Mouse (Mus musculus) embryo, embryonic 11 days (tissue): ENCODE results near the gene Pogz.

Experiments
- DNase-seq: peaks from one replicate; pipeline ENCODE4 v3.0.0-alpha.2; 2015

The Pogz gene

GRCm38 (mm10) chr3:94837183-94837890 is at the start of gene Pogz:
Gene Pogz, plus strand, starts transcription at chr3:94837567.
- DNase-seq, result peak; percentile 98

- no peak for DNase-seq
Observed at GRCm38 (mm10) chr3:94789071-94789470, 48.3 kb upstream of the Pogz start.

GRCm38 (mm10) chr3:94789516-94789915 is 47.9 kb upstream of the Pogz start:
- DNase-seq, result no peak

GRCm38 (mm10) chr3:94792258-94792657 is 45.1 kb upstream of the Pogz start:
- no peak for DNase-seq

- no peak for DNase-seq
Observed at GRCm38 (mm10) chr3:94793672-94794071, 43.7 kb upstream of the Pogz start.

- DNase-seq, result no peak
Observed at GRCm38 (mm10) chr3:94794359-94794758, 43.0 kb upstream of the Pogz start.

GRCm38 (mm10) chr3:94795596-94796140 is 41.7 kb upstream of the Pogz start:
- DNase-seq, result no peak

GRCm38 (mm10) chr3:94796181-94796580 is 41.2 kb upstream of the Pogz start:
- DNase-seq, result no peak

GRCm38 (mm10) chr3:94804146-94804545 is 33.2 kb upstream of the Pogz start:
- DNase-seq, result peak; percentile 52

GRCm38 (mm10) chr3:94804976-94805375 is 32.4 kb upstream of the Pogz start:
- no peak for DNase-seq

GRCm38 (mm10) chr3:94808296-94808695 is 29.1 kb upstream of the Pogz start:
- no peak for DNase-seq

- peak; percentile 50 for DNase-seq
Observed at GRCm38 (mm10) chr3:94811628-94812027, 25.7 kb upstream of the Pogz start.

- DNase-seq, result no peak
Observed at GRCm38 (mm10) chr3:94813651-94814050, 23.7 kb upstream of the Pogz start.

- DNase-seq, result no peak
Observed at GRCm38 (mm10) chr3:94814063-94814462, 23.3 kb upstream of the Pogz start.

- DNase-seq, result no peak
Observed at GRCm38 (mm10) chr3:94814663-94815062, 22.7 kb upstream of the Pogz start.

GRCm38 (mm10) chr3:94815603-94816002 is 21.8 kb upstream of the Pogz start:
- no peak for DNase-seq

- DNase-seq, result no peak
Observed at GRCm38 (mm10) chr3:94817731-94818130, 19.6 kb upstream of the Pogz start.

GRCm38 (mm10) chr3:94819452-94820425 is 17.6 kb upstream of the Pogz start:
- DNase-seq, result peak; percentile 48

- DNase-seq, result peak; percentile 90
Observed at GRCm38 (mm10) chr3:94821008-94821638, 16.2 kb upstream of the Pogz start.

GRCm38 (mm10) chr3:94822082-94822481 is 15.3 kb upstream of the Pogz start:
- DNase-seq, result no peak

- DNase-seq, result no peak
Observed at GRCm38 (mm10) chr3:94824110-94824509, 13.3 kb upstream of the Pogz start.

- DNase-seq, result no peak
Observed at GRCm38 (mm10) chr3:94832100-94832499, 5.3 kb upstream of the Pogz start.

- DNase-seq, result no peak
Observed at GRCm38 (mm10) chr3:94832701-94833100, 4.7 kb upstream of the Pogz start.
